ENCODE assay signal across 10 mouse cellular contexts in the genomic region with DNA sequence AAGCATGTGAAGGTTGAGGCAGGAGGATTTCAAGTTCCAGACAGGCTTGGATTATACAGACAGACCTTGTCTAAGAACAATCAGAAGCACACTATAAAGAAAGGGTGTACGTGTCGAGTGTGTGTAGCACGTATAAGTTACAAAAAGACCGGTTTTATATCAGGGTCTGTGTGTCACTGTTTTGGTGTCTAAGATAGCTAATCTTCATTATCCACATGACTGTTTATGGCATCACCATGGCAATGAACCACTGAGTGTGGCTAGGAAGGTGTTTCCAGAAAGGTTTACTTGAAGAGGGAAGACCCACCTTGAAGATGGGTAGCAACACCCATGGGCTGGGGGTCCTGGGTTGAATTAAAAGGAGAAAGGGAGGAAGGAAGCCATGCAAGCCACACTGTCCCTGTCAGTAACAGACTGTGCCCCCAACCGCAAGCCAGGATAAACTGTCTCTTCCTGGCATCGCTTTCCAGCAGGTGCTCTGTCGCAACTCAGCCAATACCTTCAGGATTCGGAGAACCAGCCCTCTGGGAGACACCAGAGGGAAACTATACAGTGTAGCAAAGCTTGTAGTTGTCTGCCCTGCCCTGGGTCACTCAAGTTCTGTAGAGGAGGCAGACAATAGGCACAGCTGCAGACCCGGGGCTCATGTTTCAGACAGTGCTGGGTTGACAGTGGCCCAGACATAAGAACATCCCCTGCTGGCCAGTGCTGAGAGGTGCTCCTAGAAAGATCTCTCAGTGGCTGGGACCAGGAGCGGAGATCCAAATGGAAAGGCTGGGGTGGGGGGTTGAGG. TPM values are rescaled to one million over a fixed set of nuclear protein-coding genes. Genes with fewer than 3 reads are reported as not detected.
DNase-seq lines count a peak whose midpoint lies in the region; ATAC-seq and TF ChIP-seq lines count a peak whose summit lies in the region.
"Had no signal": no experiment of that assay in that cellular context is flagged by ENCODE, and none has a peak within 500 bp of the region (broad histone marks: within the 10 kb centered on the region; RNA-seq: fewer than 3 reads in every experiment).

No protein-coding gene starts in this region.

- peaks cover 35% of the 10 kb centered on the region for H3K27me3 ChIP-seq in hindbrain, embryonic 10.5 days (ENCODE audit: insufficient read depth, poor library complexity, severe bottlenecking)
- peaks cover 24% of the 10 kb centered on the region for H3K27me3 ChIP-seq in hindbrain, embryonic 13.5 days
- no peaks in the 10 kb centered on the region for H3K27me3 ChIP-seq in testis, adult 2 months (ENCODE audit: control insufficient read depth, insufficient read depth, low read length)
- peaks cover 5% of the 10 kb centered on the region for H3K27me3 ChIP-seq in neural tube, embryonic 14.5 days (ENCODE audit: control insufficient read depth, insufficient read depth, low read length)

- no peak overlapping the region for H3K4me2 ChIP-seq in hindbrain, embryonic 13.5 days
- H3K4me2 ChIP-seq in neural tube, embryonic 14.5 days (ENCODE audit: low read depth, low read length), result no peak overlapping the region
- H3K4me2 ChIP-seq: lung, embryonic 15.5 days had no signal

- no peak overlapping the region for H3K9ac ChIP-seq in hindbrain, embryonic 13.5 days
- H3K9ac ChIP-seq in neural tube, embryonic 14.5 days (replicated peaks; ENCODE audit: low read depth, low read length), result no peak overlapping the region
- H3K9ac ChIP-seq: lung, embryonic 15.5 days had no signal

- no peaks in the 10 kb centered on the region for H3K36me3 ChIP-seq in hindbrain, embryonic 10.5 days
- no peaks in the 10 kb centered on the region for H3K36me3 ChIP-seq in hindbrain, embryonic 13.5 days
- no peaks in the 10 kb centered on the region for H3K36me3 ChIP-seq in testis, adult 2 months (ENCODE audit: control insufficient read depth, insufficient read depth, low read length)
- no peaks in the 10 kb centered on the region for H3K36me3 ChIP-seq in neural tube, embryonic 14.5 days (ENCODE audit: control insufficient read depth, insufficient read depth, low read length)
- H3K36me3 ChIP-seq: lung, embryonic 15.5 days had no signal

- ATAC-seq in hindbrain, embryonic 13.5 days (ENCODE audit: low FRiP score), result no peak
- peak; percentile 7; the same call in 1 of the 2 replicates for ATAC-seq in granulocyte monocyte progenitor cell, adult 5-6 weeks (replicated peaks; ENCODE audit: poor library complexity, severe bottlenecking)
- ATAC-seq in neural tube, embryonic 14.5 days (ENCODE audit: low read depth), result peak; percentile 31; the same call in 1 of the 2 replicates

- H3K4me1 ChIP-seq in hindbrain, embryonic 10.5 days (replicated peaks), result peaks cover 33% of the 10 kb centered on the region
- no peaks in the 10 kb centered on the region; the same call in 1 of the 2 replicates for H3K4me1 ChIP-seq in hindbrain, embryonic 13.5 days (replicated peaks)
- H3K4me1 ChIP-seq in testis, adult 2 months (ENCODE audit: control insufficient read depth, insufficient read depth, low read length), result peaks cover 14% of the 10 kb centered on the region
- H3K4me1 ChIP-seq in neural tube, embryonic 14.5 days (ENCODE audit: control insufficient read depth, insufficient read depth, low read length), result no peaks in the 10 kb centered on the region

- no peak for TF ChIP-seq POLR2A in testis, adult 2 months (IDR thresholded peaks at IDR 0.05; ENCODE audit: control insufficient read depth, low read depth, low read length)

- WGBS in hindbrain, embryonic 10.5 days, result 70% methylated on average over 10 of the region's 10 CpGs
- WGBS in hindbrain, embryonic 13.5 days, result 60% methylated on average over 10 of the region's 10 CpGs
- WGBS in neural tube, embryonic 14.5 days, result 64% methylated on average over 10 of the region's 10 CpGs

- no peaks in the 10 kb centered on the region for H3K9me3 ChIP-seq in hindbrain, embryonic 10.5 days
- H3K9me3 ChIP-seq in hindbrain, embryonic 13.5 days, result no peaks in the 10 kb centered on the region
- no peaks in the 10 kb centered on the region for H3K9me3 ChIP-seq in neural tube, embryonic 14.5 days (ENCODE audit: control insufficient read depth, low read length)
- H3K9me3 ChIP-seq: lung, embryonic 15.5 days had no signal

- H3K27ac ChIP-seq in hindbrain, embryonic 10.5 days, result peak overlapping the region; percentile 17; the same call in 1 of the 2 replicates
- H3K27ac ChIP-seq in hindbrain, embryonic 13.5 days, result no peak overlapping the region
- H3K27ac ChIP-seq in testis, adult 2 months (ENCODE audit: control insufficient read depth, insufficient read depth, low read depth, low read length), result no peak overlapping the region
- no peak overlapping the region for H3K27ac ChIP-seq in neural tube, embryonic 14.5 days (ENCODE audit: low read depth, low read length)
- H3K27ac ChIP-seq: lung, embryonic 15.5 days had no signal

- peak; percentile 57 for DNase-seq in hindbrain, embryonic 10.5 days (ENCODE audit: low spot score)
- DNase-seq in testis, postnatal 14 days (ENCODE audit: low spot score), result no peak
- DNase-seq in lung, postnatal 10 days, result no peak
- DNase-seq in urinary bladder, adult 18-20 months (ENCODE audit: low spot score in 2 of 2), result no peak
- DNase-seq: heart, postnatal 4 days had no signal

- H3K4me3 ChIP-seq in hindbrain, embryonic 10.5 days, result no peak overlapping the region
- H3K4me3 ChIP-seq in hindbrain, embryonic 13.5 days, result no peak overlapping the region
- peak overlapping the region; percentile 32 for H3K4me3 ChIP-seq in testis, adult 2 months (ENCODE audit: control insufficient read depth, low read depth, low read length)
- H3K4me3 ChIP-seq in neural tube, embryonic 14.5 days (ENCODE audit: low read depth, low read length), result no peak overlapping the region
- H3K4me3 ChIP-seq: lung, embryonic 15.5 days had no signal

- no peak for TF ChIP-seq CTCF in testis, adult 2 months (IDR thresholded peaks at IDR 0.05; ENCODE audit: control insufficient read depth, insufficient read depth, insufficient replicate concordance, low read depth, low read length)

RNA-seq across cellular contexts. Expression of gene Syne3, which starts 7.1 kb away (rescaled TPM):
- polyA plus RNA-seq in hindbrain, embryonic 10.5 days (2016; fragmentation: Nextera tagmentation; extraction: Ambion mirVana), result 0.09 and 0.15 TPM in 2 replicates
- polyA plus RNA-seq in hindbrain, embryonic 13.5 days (2015; fragmentation: Nextera tagmentation; extraction: Ambion mirVana), result 0.25 and 0.31 TPM in 2 replicates
- polyA plus RNA-seq in testis, adult 2 months (2012; rRNA removed), result 7.5 and 7.8 TPM in 2 replicates
- 13.4 and 20.1 TPM in 2 replicates for total RNA-seq in granulocyte monocyte progenitor cell, adult 5-6 weeks (2014; fragmentation: Nextera tagmentation)
- 20.3 and 22.4 TPM in 2 replicates for total RNA-seq in granulocyte monocyte progenitor cell, adult 5-6 weeks (2017)
- 0.23 and 0.26 TPM in 2 replicates for polyA plus RNA-seq in neural tube, embryonic 14.5 days (2014; fragmentation: Nextera tagmentation; extraction: Ambion mirVana)

RNA-seq across cellular contexts. Expression of gene Glrx5, which starts 30.0 kb away (rescaled TPM):
- polyA plus RNA-seq in hindbrain, embryonic 10.5 days (2016; fragmentation: Nextera tagmentation; extraction: Ambion mirVana), result 230 and 235 TPM in 2 replicates
- polyA plus RNA-seq in hindbrain, embryonic 13.5 days (2015; fragmentation: Nextera tagmentation; extraction: Ambion mirVana), result 156 and 158 TPM in 2 replicates
- polyA plus RNA-seq in testis, adult 2 months (2012; rRNA removed), result 13.8 and 14.2 TPM in 2 replicates
- total RNA-seq in granulocyte monocyte progenitor cell, adult 5-6 weeks (2014; fragmentation: Nextera tagmentation), result 50.7 and 56.1 TPM in 2 replicates
- total RNA-seq in granulocyte monocyte progenitor cell, adult 5-6 weeks (2017), result 27.2 and 29.8 TPM in 2 replicates
- 190 and 200 TPM in 2 replicates for polyA plus RNA-seq in neural tube, embryonic 14.5 days (2014; fragmentation: Nextera tagmentation; extraction: Ambion mirVana)

Comparison
In these comparisons a context has a peak if more than half of its experiments do, and no peak if none do; other contexts are left out.
1. RNA of gene Glrx5, which starts 30.0 kb away (polyA plus RNA-seq): 230 to 235 TPM in hindbrain, embryonic 10.5 days, 190 to 200 TPM in neural tube, embryonic 14.5 days and 156 to 158 TPM in hindbrain, embryonic 13.5 days; 13.8 to 14.2 TPM in testis, adult 2 months; every median in the first group is over 10 times any median in the second.